Mouse (Mus musculus) kidney, adult 2 months (tissue): Measurements from ENCODE around the gene Ercc8. TPM values are rescaled to one million over a fixed set of nuclear protein-coding genes. Genes with fewer than 3 reads are reported as not detected.

Source experiments
- DNase-seq: peaks from one replicate; pipeline ENCODE4 v3.0.0; 2021
- H3K27ac ChIP-seq: fragments of 200-500 bp; 2 replicates; pipeline ENCODE4 v1.5.1; 2012; ENCODE audit warnings: low read depth, low read length, control low read depth, inconsistent platforms; ENCODE audit not compliant: insufficient read depth
- H3K27me3 ChIP-seq: fragments of 200-500 bp; replicated peaks from 2 replicates; pipeline ENCODE4 v1.6.1; 2012; ENCODE audit warnings: mild to moderate bottlenecking, moderate library complexity, low read length, inconsistent platforms; ENCODE audit not compliant: control insufficient read depth, insufficient read depth
- H3K36me3 ChIP-seq: fragments of 200-500 bp; 2 replicates; pipeline ENCODE4 v1.6.1; 2012; ENCODE audit warnings: mild to moderate bottlenecking, moderate library complexity, low read length, inconsistent platforms; ENCODE audit not compliant: control insufficient read depth, insufficient read depth
- H3K4me1 ChIP-seq: fragments of 200-500 bp; 2 replicates; pipeline ENCODE4 v1.6.1; 2011; ENCODE audit warnings: low read length; ENCODE audit not compliant: control insufficient read depth, insufficient read depth
- H3K4me3 ChIP-seq: fragments of 200-500 bp; 2 replicates; pipeline ENCODE4 v1.5.1; 2011; ENCODE audit warnings: mild to moderate bottlenecking, low read depth, low read length, control low read depth; ENCODE audit not compliant: insufficient read depth
- CTCF ChIP-seq: fragments of 200-500 bp; conservative IDR thresholded peaks from 2 replicates; pipeline ENCODE4 v1.5.1; 2011; ENCODE audit warnings: low read depth, mild to moderate bottlenecking, control low read depth, low read length, moderate library complexity, mixed read lengths; ENCODE audit not compliant: insufficient read depth, insufficient read length
- POLR2A ChIP-seq: fragments of 200-500 bp; IDR thresholded peaks from one replicate; pipeline ENCODE4 v1.6.1; 2011; ENCODE audit warnings: low read depth, low read length, control low read depth
- WGBS: fragments of 180-500 bp; shearing (Covaris S2); methylation state at CpG from one replicate; pipeline ENCODE4 v1.1.7; 2018; 5-methylcytosine and 5-hydroxymethylcytosine counted together
- polyA plus RNA-seq: library from polyadenylated mRNA; depleted of rRNA; stranded (reverse); fragments of >200 nt; gene quantifications from 2 replicates; pipeline ENCODE4 v1.2.3, GENCODE M21; 2012

Ercc8 gene
- polyA plus RNA-seq, 1 experiment, result 6.4 TPM

GRCm38 (mm10) chr13:108157732-108158464 is 633 bp upstream of the Ercc8 start:
- H3K27ac ChIP-seq, result no peak overlapping the region

GRCm38 (mm10) chr13:108159241-108159575 is 677 bp downstream of the Ercc8 start:
- no peak for DNase-seq
- no peaks in the 10 kb centered on the region for H3K27me3 ChIP-seq
- H3K27ac ChIP-seq, result no peak overlapping the region
- 3% methylated on average over 8 of the region's 8 CpGs for WGBS
- peak overlapping the region; percentile 71 for H3K4me3 ChIP-seq
- no peaks in the 10 kb centered on the region for H3K36me3 ChIP-seq
- no peak for TF ChIP-seq POLR2A
- TF ChIP-seq CTCF, result no peak
- peaks cover 4% of the 10 kb centered on the region; the same call in 1 of the 2 replicates for H3K4me1 ChIP-seq

More at GRCm38 (mm10) chr13:108157732-108158464, 633 bp upstream of the Ercc8 start:
- Histone ChIP-seq H3K4me3 (peak overlapping the region; percentile 71), H3K4me1 (peaks cover 4% of the 10 kb centered on the region; the same call in 1 of the 2 replicates), H3K36me3 (no peaks in the 10 kb centered on the region), H3K27me3 (no peaks in the 10 kb centered on the region)
- TF ChIP-seq POLR2A (no peak), CTCF (no peak)
- no peak for DNase-seq
- WGBS, result 4% methylated on average over 42 of the region's 42 CpGs

GRCm38 (mm10) chr13:108159963-108160362 is 1.4 kb downstream of the Ercc8 start:
- peak; percentile 12 for DNase-seq
- H3K27ac ChIP-seq, result no peak overlapping the region
- 0 out of 2 replicates have a peak overlapping the region, but pooled peaks have one; percentile 9 for H3K4me3 ChIP-seq
- no peak for TF ChIP-seq CTCF
- no peak for TF ChIP-seq POLR2A
- peaks cover 4% of the 10 kb centered on the region; the same call in 1 of the 2 replicates for H3K4me1 ChIP-seq
- H3K27me3 ChIP-seq, result no peaks in the 10 kb centered on the region
- WGBS, result 48% methylated on average over 7 of the region's 7 CpGs
- H3K36me3 ChIP-seq, result no peaks in the 10 kb centered on the region

DNA sequence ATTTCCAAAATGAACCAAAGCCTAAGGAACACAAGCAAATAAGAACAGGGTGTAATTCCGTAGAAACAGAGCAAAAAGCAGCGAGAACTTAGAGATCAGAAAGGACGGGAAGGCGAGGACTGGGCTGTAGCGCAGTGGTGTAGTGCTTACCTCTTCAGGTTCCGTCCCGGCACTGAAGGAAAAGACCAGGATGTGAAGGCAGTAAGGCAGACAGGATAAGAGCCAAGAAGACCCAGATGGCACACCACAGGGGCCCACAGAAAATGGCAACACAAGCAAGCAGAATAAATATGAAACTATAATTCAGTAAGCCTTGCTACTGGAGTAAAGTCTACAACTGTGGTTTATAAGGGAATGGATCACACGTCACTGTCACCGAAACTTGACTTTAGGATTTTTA is 5.4 kb downstream of the Ercc8 start:
- H3K4me3 ChIP-seq, result no peak overlapping the region
- H3K4me1 ChIP-seq, result peaks cover 4% of the 10 kb centered on the region; the same call in 1 of the 2 replicates
- WGBS, result 98% methylated on average over 9 of the region's 9 CpGs
- no peaks in the 10 kb centered on the region for H3K27me3 ChIP-seq
- no peaks in the 10 kb centered on the region for H3K36me3 ChIP-seq
- TF ChIP-seq CTCF (no peak), POLR2A (no peak)
- DNase-seq, result no peak
- H3K27ac ChIP-seq, result no peak overlapping the region

DNA sequence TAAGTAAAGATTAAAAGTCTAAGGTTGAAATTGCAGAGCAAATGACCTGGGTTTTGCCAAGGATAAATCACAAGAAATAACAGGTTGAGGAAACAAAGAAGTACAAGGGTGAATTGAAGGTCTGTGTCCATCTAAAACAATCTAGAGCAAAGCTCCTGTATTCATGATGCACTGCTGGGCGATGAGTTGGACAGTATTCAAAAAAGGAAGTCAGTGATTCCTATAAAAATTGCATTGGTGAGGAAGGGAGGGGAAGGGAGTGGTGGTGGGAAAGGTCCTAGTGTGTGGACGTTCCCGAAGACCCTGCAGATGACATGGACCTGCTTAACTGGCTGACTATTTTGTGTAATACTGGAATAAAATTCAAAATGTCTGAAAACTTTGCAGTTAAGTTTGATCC is 6.1 kb downstream of the Ercc8 start:
- Histone ChIP-seq H3K36me3 (no peaks in the 10 kb centered on the region), H3K4me1 (peaks cover 3% of the 10 kb centered on the region; the same call in 1 of the 2 replicates), H3K27ac (no peak overlapping the region), H3K4me3 (no peak overlapping the region), H3K27me3 (no peaks in the 10 kb centered on the region)
- no peak for TF ChIP-seq CTCF
- TF ChIP-seq POLR2A, result no peak
- WGBS, result 81% methylated on average over 3 of the region's 3 CpGs
- DNase-seq, result no peak

GRCm38 (mm10) chr13:108170002-108170401 is 11.5 kb downstream of the Ercc8 start:
- no peak overlapping the region for H3K4me3 ChIP-seq
- H3K27ac ChIP-seq, result no peak overlapping the region
- no peaks in the 10 kb centered on the region for H3K27me3 ChIP-seq
- peaks cover 6% of the 10 kb centered on the region for H3K36me3 ChIP-seq
- DNase-seq, result no peak
- H3K4me1 ChIP-seq, result no peaks in the 10 kb centered on the region
- TF ChIP-seq CTCF, result no peak
- TF ChIP-seq POLR2A, result no peak
- WGBS, result 100% methylated on average over 1 of the region's 1 CpGs

DNA sequence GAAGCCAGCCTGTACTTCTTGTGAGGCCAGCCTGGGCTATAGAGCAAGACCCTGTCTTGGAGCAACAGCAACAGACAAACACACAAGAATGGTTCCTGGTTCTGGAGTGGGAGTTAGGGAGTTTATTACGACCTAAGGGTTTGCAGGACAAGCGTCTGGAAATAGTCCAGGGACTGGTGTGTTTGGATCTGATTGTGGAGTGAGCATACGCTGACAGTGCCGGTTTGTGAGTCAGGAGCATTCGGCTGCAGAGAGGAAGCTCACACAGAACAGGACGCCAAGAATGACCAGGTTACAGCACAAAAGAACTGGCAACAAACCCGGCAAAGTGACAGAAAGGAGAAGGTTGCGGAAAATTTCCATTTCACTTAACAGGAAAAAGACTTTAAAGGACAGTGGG is 12.0 kb downstream of the Ercc8 start:
- Histone ChIP-seq H3K36me3 (peaks cover 6% of the 10 kb centered on the region), H3K27ac (no peak overlapping the region), H3K27me3 (no peaks in the 10 kb centered on the region), H3K4me1 (no peaks in the 10 kb centered on the region), H3K4me3 (no peak overlapping the region)
- no peak for DNase-seq
- TF ChIP-seq POLR2A, result no peak
- TF ChIP-seq CTCF, result no peak
- WGBS, result 82% methylated on average over 8 of the region's 8 CpGs
